Mouse (Mus musculus) erythroblast, embryonic 14.5 days (primary cell): Measurements from ENCODE around the gene Gm44973. TPM values are rescaled to one million over a fixed set of nuclear protein-coding genes. Genes with fewer than 3 reads are reported as not detected.
A peak's percentile ranks its signal among the peaks of the same experiment; 100 is the strongest.

Source experiments
- H3K27me3 ChIP-seq: 2 replicates; pipeline ENCODE4 v1.6.1; 2012; ENCODE audit warnings: inconsistent platforms; ENCODE audit not compliant: control insufficient read depth
- H3K36me3 ChIP-seq: 2 replicates; pipeline ENCODE4 v1.6.1; 2012; ENCODE audit warnings: mild to moderate bottlenecking, inconsistent platforms; ENCODE audit not compliant: control insufficient read depth
- H3K4me1 ChIP-seq: 2 replicates; pipeline ENCODE4 v1.6.1; 2012; ENCODE audit warnings: inconsistent platforms; ENCODE audit not compliant: control insufficient read depth
- H3K4me3 ChIP-seq: replicated peaks from 2 replicates; pipeline ENCODE3; 2012; ENCODE audit warnings: moderate library complexity, mild to moderate bottlenecking, inconsistent platforms
- H3K9me3 ChIP-seq: 2 replicates; pipeline ENCODE4 v1.6.1; 2012; ENCODE audit warnings: low read length, inconsistent platforms, mixed read lengths; ENCODE audit not compliant: control insufficient read depth
- GATA1 ChIP-seq: IDR thresholded peaks from 2 replicates; pipeline ENCODE4 v1.6.1; 2012; ENCODE audit warnings: low read length, inconsistent platforms, mixed read lengths
- TAL1 ChIP-seq: IDR thresholded peaks from 3 replicates; pipeline ENCODE4 v1.6.1; 2012; ENCODE audit warnings: low read length, inconsistent platforms, mixed read lengths
- polyA plus RNA-seq: library from polyadenylated mRNA; stranded (reverse); fragments of >175 nt; gene quantifications from 2 replicates; pipeline ENCODE4 v1.2.3, GENCODE M21; 2012

Gm44973 gene
- polyA plus RNA-seq, 1 experiment, result not detected

DNA sequence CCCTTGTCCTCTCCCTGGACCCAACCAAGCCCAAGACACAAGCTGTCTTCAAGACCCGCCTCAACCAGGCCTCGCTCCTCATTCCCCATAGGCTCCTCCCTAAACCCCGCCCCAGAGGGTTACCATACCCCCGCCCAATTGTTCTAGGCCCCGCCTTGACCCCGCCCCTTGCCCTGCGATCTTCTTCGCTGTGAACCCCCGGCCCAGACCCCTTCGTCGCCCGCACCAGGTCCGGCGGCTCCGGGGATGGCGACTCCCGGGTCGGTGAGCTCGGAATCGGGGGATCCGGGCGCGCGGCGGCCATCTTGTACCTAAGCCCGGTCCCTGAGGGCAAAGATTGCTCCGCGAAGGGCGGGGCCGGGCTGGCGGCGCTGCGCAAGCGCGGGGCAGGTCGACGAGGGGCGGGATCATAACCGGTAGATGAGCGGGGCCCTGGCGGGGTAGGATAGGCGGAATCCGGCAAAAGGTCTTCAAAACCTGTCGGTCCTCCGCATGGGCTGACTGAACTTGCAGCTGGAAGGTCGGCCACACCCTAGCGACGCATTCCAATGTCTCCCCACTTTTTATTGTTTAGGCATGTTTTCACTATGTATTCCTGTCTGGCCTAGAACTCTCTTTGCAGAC is 22.9 kb downstream of the Gm44973 start, which contains the start of gene Zfp784:
Zfp784 (minus strand) TSS at position 338 of the 624 bp plus-strand sequence.
- Histone ChIP-seq H3K9me3 (peaks cover 5% of the 10 kb centered on the region; the same call in 1 of the 2 replicates), H3K36me3 (peaks cover 19% of the 10 kb centered on the region), H3K27me3 (no peaks in the 10 kb centered on the region), H3K4me1 (peaks cover 27% of the 10 kb centered on the region), H3K4me3 (peak within 1 kb of the TSS; percentile 88)
- TF ChIP-seq TAL1 (no peak), GATA1 (no peak)

DNA sequence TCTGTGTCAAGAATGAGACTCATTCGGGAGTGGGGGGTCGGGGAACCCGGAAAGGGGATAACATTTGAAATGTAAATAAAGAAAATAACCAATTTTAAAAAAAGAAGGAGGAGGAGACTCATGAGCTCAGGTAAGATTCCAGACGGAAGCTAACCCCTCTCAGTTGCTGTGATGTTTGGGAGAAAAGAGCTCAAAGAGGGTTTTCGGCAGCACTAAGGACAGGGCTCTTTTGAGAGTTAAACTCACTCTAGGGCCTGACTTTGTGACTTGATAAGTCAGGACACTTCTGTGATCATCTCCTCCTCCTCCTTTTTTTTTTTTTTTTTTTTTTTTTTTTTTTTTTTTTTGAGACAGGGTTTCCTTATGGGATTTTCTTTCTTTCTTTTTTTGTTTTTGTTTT is 23.6 kb downstream of the Gm44973 start:
- Histone ChIP-seq H3K27me3 (no peaks in the 10 kb centered on the region), H3K9me3 (peaks cover 5% of the 10 kb centered on the region; the same call in 1 of the 2 replicates), H3K36me3 (peaks cover 14% of the 10 kb centered on the region), H3K4me3 (peak overlapping the region; percentile 88), H3K4me1 (peaks cover 27% of the 10 kb centered on the region)
- TF ChIP-seq GATA1 (no peak), TAL1 (no peak)

DNA sequence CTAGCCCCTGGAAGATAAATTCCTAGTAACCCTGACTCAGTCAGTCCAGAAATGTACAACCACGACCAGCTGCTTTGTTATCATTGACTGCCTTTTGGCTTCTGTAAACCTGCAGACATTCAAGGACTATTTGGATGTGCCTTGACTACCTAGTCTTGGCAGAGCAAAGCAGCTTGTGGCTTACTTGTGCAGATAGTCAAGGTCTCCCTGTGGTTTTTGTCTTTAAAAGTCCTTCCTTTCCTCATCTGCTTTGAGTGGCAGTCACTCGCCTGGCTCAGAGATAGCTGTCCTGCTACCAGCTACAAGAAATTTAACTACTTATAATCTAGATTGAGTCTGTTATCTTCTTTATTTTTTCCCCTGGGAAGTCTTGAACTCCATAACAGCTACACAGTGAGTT is 29.7 kb downstream of the Gm44973 start:
- Histone ChIP-seq H3K9me3 (peaks cover 5% of the 10 kb centered on the region), H3K4me3 (no peak overlapping the region), H3K27me3 (peaks cover 16% of the 10 kb centered on the region), H3K36me3 (no peaks in the 10 kb centered on the region; the same call in none of the 2 replicates), H3K4me1 (no peaks in the 10 kb centered on the region; the same call in 1 of the 2 replicates)
- TF ChIP-seq GATA1 (no peak), TAL1 (no peak)

DNA sequence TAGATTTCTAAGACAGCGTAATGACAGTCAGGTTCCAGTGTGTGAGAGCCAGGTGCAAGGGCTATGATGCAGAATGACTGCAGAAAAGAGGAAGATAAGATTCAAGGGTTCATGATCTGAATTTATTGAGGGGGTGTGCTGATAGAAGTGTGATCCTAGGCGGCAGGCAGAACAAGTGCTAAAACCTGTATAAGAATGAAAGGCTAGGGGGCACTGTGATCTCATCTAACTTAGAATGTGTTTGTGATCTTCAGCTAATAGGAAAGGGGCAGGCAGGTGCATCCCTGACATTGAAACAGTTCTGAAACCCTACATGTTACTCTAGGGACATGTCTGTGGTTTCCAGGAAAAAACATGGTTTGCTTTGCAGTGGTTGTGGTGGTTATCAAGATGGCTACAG is 30.8 kb downstream of the Gm44973 start:
- Histone ChIP-seq H3K4me1 (no peaks in the 10 kb centered on the region), H3K4me3 (no peak overlapping the region), H3K9me3 (peaks cover 5% of the 10 kb centered on the region), H3K27me3 (peaks cover 27% of the 10 kb centered on the region), H3K36me3 (no peaks in the 10 kb centered on the region; the same call in 1 of the 2 replicates)
- no peak for TF ChIP-seq TAL1
- no peak for TF ChIP-seq GATA1

DNA sequence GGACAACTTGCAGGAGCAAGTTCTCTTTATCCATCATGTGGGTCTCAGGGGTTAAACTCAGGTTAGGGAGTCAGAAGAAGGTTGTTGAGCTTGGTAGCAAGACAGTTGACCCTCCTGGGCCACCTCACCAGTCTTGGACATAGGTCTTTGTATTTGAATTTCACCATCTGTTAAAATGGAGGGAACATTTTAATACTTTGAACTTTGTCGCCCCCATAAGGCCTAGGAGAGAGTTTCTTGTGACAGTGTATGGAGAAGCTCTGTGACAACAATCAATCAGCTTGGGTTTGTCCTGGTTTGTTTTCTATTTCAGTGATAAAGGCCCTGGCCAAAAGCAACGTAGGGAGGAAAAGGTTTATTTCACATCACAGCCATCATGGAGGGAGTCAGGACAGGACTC is 32.0 kb downstream of the Gm44973 start:
- Histone ChIP-seq H3K9me3 (peaks cover 10% of the 10 kb centered on the region), H3K4me3 (no peak overlapping the region), H3K27me3 (peaks cover 39% of the 10 kb centered on the region), H3K4me1 (peaks cover 5% of the 10 kb centered on the region), H3K36me3 (no peaks in the 10 kb centered on the region)
- no peak for TF ChIP-seq GATA1
- TF ChIP-seq TAL1, result no peak

DNA sequence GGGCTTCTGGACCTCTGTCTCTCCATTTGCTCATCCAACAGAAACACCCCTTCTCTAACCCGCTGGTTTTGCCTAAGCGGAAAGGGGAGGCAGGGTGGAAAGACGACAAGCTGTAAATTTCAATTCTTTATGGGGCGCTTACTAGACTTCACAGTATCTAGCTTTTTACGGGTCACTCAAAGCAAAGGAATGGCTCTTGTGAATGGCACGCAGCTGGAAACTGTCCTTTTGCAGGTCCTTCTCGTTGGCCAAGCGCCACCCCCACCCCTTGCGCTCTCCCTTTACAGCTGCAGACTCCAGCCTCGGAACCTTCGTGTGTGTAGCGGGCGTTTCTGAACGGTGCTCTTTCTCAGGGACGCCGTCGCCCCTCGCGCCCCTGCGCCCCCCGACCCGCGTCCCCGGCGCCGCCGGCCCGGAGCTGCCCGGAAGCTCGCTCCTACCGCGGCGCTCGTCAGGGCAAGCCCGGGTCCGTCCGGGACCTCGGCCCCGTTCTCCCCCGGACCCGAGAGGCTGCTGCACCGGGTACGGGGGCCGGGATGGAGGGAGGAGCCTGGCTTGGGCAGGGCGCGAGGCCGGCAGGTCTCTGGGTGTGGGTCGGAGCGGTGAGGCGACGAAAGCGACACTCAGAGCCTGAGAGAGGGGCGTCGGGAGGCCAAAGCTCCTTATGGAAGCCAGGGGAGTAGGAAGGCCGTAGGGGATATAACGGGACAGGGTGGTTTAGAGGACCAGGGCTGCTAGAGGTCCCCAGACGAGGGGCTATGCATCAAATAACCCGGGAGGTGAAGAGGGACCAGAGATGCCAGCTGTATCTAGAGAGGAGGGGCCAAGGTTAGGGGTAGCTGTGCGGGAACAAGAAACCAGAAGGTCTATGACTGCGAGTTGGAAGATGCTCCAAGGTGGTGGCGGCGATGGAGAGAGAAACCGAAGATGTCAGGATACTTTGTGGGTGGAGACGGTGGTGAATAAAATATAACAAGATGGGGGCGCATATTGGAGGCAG is 36.2 kb downstream of the Gm44973 start, which contains the start of gene Zfp580:
Zfp580 (plus strand) TSS at position 346 of the 1,000 bp plus-strand sequence.
- Histone ChIP-seq H3K36me3 (no peaks in the 10 kb centered on the region), H3K4me3 (peak within 1 kb of the TSS; percentile 56), H3K4me1 (peaks cover 9% of the 10 kb centered on the region), H3K9me3 (peaks cover 21% of the 10 kb centered on the region), H3K27me3 (peaks cover 81% of the 10 kb centered on the region)
- TF ChIP-seq GATA1 (no peak), TAL1 (no peak)

DNA sequence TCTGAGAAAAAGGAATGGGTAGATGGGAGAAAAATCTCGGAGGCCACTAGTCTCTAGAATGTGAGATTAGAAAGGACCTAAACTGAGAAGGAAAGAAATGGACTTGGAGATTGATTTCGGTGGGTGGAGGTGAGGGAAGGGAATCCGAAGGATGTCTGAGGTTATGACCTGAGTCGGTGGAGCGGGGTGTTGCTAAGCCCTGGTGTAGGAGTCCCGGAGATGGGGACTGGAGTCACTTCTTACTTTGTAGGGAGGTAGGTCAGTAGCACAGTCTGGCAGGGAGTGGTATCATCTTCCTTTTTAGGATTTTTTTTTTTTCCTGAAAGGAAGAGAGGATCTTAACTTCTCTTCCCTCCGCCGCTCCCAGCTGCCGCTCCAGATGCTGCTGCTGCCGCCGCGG is 37.1 kb downstream of the Gm44973 start:
- Histone ChIP-seq H3K27me3 (peaks cover 90% of the 10 kb centered on the region), H3K4me1 (peaks cover 12% of the 10 kb centered on the region), H3K9me3 (peaks cover 26% of the 10 kb centered on the region), H3K36me3 (no peaks in the 10 kb centered on the region), H3K4me3 (no peak overlapping the region)
- TF ChIP-seq GATA1 (no peak), TAL1 (no peak)

DNA sequence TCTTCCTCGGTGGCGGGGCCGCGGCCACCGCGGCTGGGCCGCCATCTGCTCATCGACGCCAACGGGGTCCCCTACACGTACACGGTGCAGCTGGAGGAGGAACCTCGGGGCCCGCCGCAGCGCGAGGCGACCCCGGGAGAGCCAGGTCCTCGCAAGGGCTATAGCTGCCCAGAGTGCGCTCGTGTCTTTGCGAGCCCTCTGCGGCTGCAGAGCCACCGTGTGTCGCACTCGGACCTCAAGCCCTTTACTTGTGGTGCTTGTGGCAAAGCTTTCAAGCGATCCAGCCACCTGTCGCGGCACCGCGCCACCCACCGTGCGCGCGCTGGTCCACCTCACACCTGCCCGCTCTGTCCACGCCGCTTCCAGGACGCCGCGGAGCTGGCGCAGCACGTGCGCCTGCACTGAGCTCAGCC is 37.6 kb downstream of the Gm44973 start:
- no peak for TF ChIP-seq TAL1
- TF ChIP-seq GATA1, result no peak
- H3K9me3 ChIP-seq, result peaks cover 26% of the 10 kb centered on the region
- peaks cover 12% of the 10 kb centered on the region for H3K4me1 ChIP-seq
- H3K27me3 ChIP-seq, result peaks cover 95% of the 10 kb centered on the region
- no peak overlapping the region for H3K4me3 ChIP-seq
- no peaks in the 10 kb centered on the region for H3K36me3 ChIP-seq
